8 mouse cellular contexts compared by ENCODE assay signal in the genomic region with DNA sequence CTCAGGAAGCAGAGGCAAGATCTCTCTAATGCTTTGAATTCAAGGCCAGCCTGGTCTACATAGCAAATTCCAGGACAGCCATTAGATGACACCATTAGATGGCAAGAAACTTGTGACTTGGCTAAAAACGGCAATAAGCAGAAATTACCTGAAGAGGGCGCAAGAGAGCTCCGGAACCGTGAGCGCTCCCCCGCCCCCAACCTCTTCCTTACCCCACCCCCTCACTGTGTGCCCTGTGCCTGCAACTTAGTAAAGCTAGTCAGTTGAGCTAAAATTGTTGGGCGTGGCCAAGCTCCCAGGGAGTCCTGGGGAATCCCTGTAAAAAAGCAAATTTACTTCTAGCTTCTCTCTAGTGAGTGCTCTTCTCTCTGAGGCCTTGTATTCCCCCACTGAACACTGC. TPM values are rescaled to one million over a fixed set of nuclear protein-coding genes. Genes with fewer than 3 reads are reported as not detected.
DNase-seq lines count a peak whose midpoint lies in the region; ATAC-seq and TF ChIP-seq lines count a peak whose summit lies in the region.

No protein-coding gene starts in this region.

- H3K4me1 ChIP-seq in E14TG2a.4 (replicated peaks; ENCODE audit: low read depth, low read length): peaks cover 23% of the 10 kb centered on the region
- H3K4me1 ChIP-seq in kidney, embryonic 15.5 days: peaks cover 6% of the 10 kb centered on the region; the same call in 1 of the 2 replicates

- peak; percentile 78 for DNase-seq in 3T3-L1 (ENCODE audit: low read depth, low spot score)
- peak; percentile 73 for DNase-seq in c-Kit-positive CD71-positive TER-119-positive erythroid progenitor cells, embryonic 14.5 days (ENCODE audit: low spot score)
- DNase-seq in gastrocnemius, postnatal 25 days: peak; percentile 77
- DNase-seq in lung, adult 18-20 months: peak; percentile 75 to 83
- DNase-seq in retina, postnatal 1 day: peak; percentile 64

- no peaks in the 10 kb centered on the region for H3K27me3 ChIP-seq in E14TG2a.4 (ENCODE audit: insufficient read depth, low read length)
- H3K27me3 ChIP-seq in kidney, embryonic 15.5 days: peaks cover 50% of the 10 kb centered on the region

- no peak overlapping the region for H3K4me3 ChIP-seq in E14TG2a.4 (replicated peaks; ENCODE audit: low read length)
- H3K4me3 ChIP-seq in kidney, embryonic 15.5 days (replicated peaks): no peak overlapping the region

- no peak overlapping the region for H3K9ac ChIP-seq in kidney, embryonic 15.5 days

- H3K9me3 ChIP-seq in E14TG2a.4 (ENCODE audit: low read length): no peaks in the 10 kb centered on the region
- no peaks in the 10 kb centered on the region for H3K9me3 ChIP-seq in kidney, embryonic 15.5 days (replicated peaks)

- WGBS in kidney, embryonic 15.5 days: 12% methylated on average over 7 of the region's 7 CpGs

- H3K27ac ChIP-seq in kidney, embryonic 15.5 days: no peak overlapping the region

- TF ChIP-seq CTCF in E14TG2a.4 (conservative IDR thresholded peaks at IDR 0.05; ENCODE audit: low read length): peak; percentile 26; the same call in 1 of the 2 replicates

- H3K36me3 ChIP-seq in E14TG2a.4 (ENCODE audit: insufficient read depth, low read length): no peaks in the 10 kb centered on the region
- no peaks in the 10 kb centered on the region for H3K36me3 ChIP-seq in kidney, embryonic 15.5 days

- H3K4me2 ChIP-seq in kidney, embryonic 15.5 days: no peak overlapping the region

- peak; percentile 72 for ATAC-seq in kidney, embryonic 15.5 days (replicated peaks; ENCODE audit: low FRiP score)
- ATAC-seq in erythroblast, adult 5-6 weeks (replicated peaks; ENCODE audit: low FRiP score, poor library complexity, severe bottlenecking): no peak

RNA-seq across cellular contexts. Expression of a gene that starts 47.5 kb away (rescaled TPM):
- total RNA-seq in gastrocnemius, postnatal 25 days (2021): 10 to 100 TPM; 23.8 to 25.9 TPM
- 42.7 and 44.0 TPM in 2 replicates for polyA plus RNA-seq in kidney, embryonic 15.5 days (2015; fragmentation: Nextera tagmentation; extraction: Ambion mirVana)
- 13.8 and 14.8 TPM in 2 replicates for total RNA-seq in erythroblast, adult 5-6 weeks (2015; ENCODE audit: low replicate concordance)
- 9.0 and 10.5 TPM in 2 replicates for total RNA-seq in erythroblast, adult 5-6 weeks (2017; ENCODE audit: low replicate concordance)
